Mouse (Mus musculus) testis, adult 2 months (tissue): ENCODE measurements around the gene Fhad1.

Experiments used
- CTCF ChIP-seq: fragments of 200-500 bp; IDR thresholded peaks from 2 replicates; pipeline ENCODE4 v1.5.1; 2012; ENCODE audit warnings: low read depth, mild to moderate bottlenecking, inconsistent platforms, low read length, moderate library complexity; ENCODE audit not compliant: control insufficient read depth, insufficient read depth, insufficient replicate concordance
- POLR2A ChIP-seq: fragments of 200-500 bp; IDR thresholded peaks from 2 replicates; pipeline ENCODE4 v1.6.1; 2012; ENCODE audit warnings: low read depth, mild to moderate bottlenecking, inconsistent platforms, low read length, moderate library complexity; ENCODE audit not compliant: control insufficient read depth

- TF ChIP-seq CTCF (no peak), POLR2A (no peak)
Observed at GRCm38 (mm10) chr4:141859351-141859750, 155.5 kb downstream of the Fhad1 start.
